Mouse (Mus musculus) CH12.LX (cell line): ENCODE results near the gene Slc9a9.

ENCODE experiments used
- CHD1 ChIP-seq: IDR thresholded peaks from 2 replicates; pipeline ENCODE4 v1.6.1; 2012; ENCODE audit warnings: low read depth, low read length, improper control_type of control experiment, inconsistent platforms
- CHD2 ChIP-seq: IDR thresholded peaks from 2 replicates; pipeline ENCODE4 v1.6.1; 2011; ENCODE audit warnings: low read length, improper control_type of control experiment
- EP300 ChIP-seq: IDR thresholded peaks from 2 replicates; pipeline ENCODE4 v1.6.1; 2011; ENCODE audit warnings: low read length, improper control_type of control experiment
- GABPA ChIP-seq: IDR thresholded peaks from 2 replicates; pipeline ENCODE4 v1.6.1; 2012; ENCODE audit warnings: low read depth, low read length, improper control_type of control experiment, inconsistent platforms; ENCODE audit not compliant: insufficient replicate concordance
- NRF1 ChIP-seq: IDR thresholded peaks from 2 replicates; pipeline ENCODE4 v1.6.1; 2014; ENCODE audit warnings: low read depth, mild to moderate bottlenecking, inconsistent platforms, low read length, improper control_type of control experiment, moderate library complexity
- POLR2A ChIP-seq: IDR thresholded peaks from 2 replicates; pipeline ENCODE4 v1.6.1; 2011; ENCODE audit warnings: low read depth, mild to moderate bottlenecking, improper control_type of control experiment, low read length
- RCOR1 ChIP-seq: conservative IDR thresholded peaks from 2 replicates; pipeline ENCODE4 v1.6.1; 2012; ENCODE audit warnings: low read depth, mild to moderate bottlenecking, inconsistent platforms, low read length, improper control_type of control experiment
- SMC3 ChIP-seq: IDR thresholded peaks from 2 replicates; pipeline ENCODE4 v1.6.1; 2011; ENCODE audit warnings: low read depth, low read length, improper control_type of control experiment
- TCF12 ChIP-seq: IDR thresholded peaks from 2 replicates; pipeline ENCODE4 v1.6.1; 2014; ENCODE audit warnings: low read depth, mild to moderate bottlenecking, inconsistent platforms, low read length, improper control_type of control experiment
- ZC3H11A ChIP-seq: IDR thresholded peaks from 2 replicates; pipeline ENCODE4 v1.6.1; 2012; ENCODE audit warnings: low read depth, mild to moderate bottlenecking, inconsistent platforms, low read length, improper control_type of control experiment
- ZNF384 ChIP-seq: IDR thresholded peaks from 2 replicates; pipeline ENCODE4 v1.6.1; 2012; ENCODE audit warnings: low read depth, low read length, improper control_type of control experiment, inconsistent platforms

- TF ChIP-seq NRF1 (no peak), RCOR1 (no peak), POLR2A (no peak), CHD1 (no peak), ZC3H11A (no peak), TCF12 (no peak), EP300 (no peak), CHD2 (no peak), SMC3 (no peak), GABPA (no peak), ZNF384 (no peak)
These were observed 299.4 kb downstream of the Slc9a9 start for GRCm38 (mm10) chr9:94969131-94969530.
